ENCODE assay signal across 21 mouse cellular contexts in genomic region chr14:102911582-102911981, GRCm38 (mm10).
"Had no signal": no experiment of that assay in that cellular context is flagged by ENCODE, and none has a peak within 500 bp of the region (broad histone marks: within the 10 kb centered on the region; RNA-seq: fewer than 3 reads in every experiment).

No protein-coding gene starts in this region.

- DNase-seq: kidney, adult 2 months; kidney, postnatal 25 days; layer of hippocampus, adult 9-11 months; liver, embryonic 13.5 days; lung, adult 18-20 months; lung, postnatal 14 days; right cerebral cortex, adult 18-20 months; right cerebral cortex, postnatal 14 days; right cerebral cortex, postnatal 4 days; thymus, postnatal 25 days had no signal

- H3K27ac ChIP-seq: kidney, postnatal 0 days; layer of hippocampus, adult 2 months; limb, embryonic 10.5 days; limb, embryonic 13.5 days; liver, embryonic 13.5 days; lung, embryonic 15.5 days; midbrain, embryonic 12.5 days; midbrain, embryonic 15.5 days; neural tube, embryonic 12.5 days; neural tube, embryonic 15.5 days; stomach, postnatal 0 days had no signal

- H3K27me3 ChIP-seq: limb, embryonic 13.5 days; liver, embryonic 13.5 days; lung, embryonic 15.5 days; midbrain, embryonic 12.5 days; midbrain, embryonic 15.5 days; neural tube, embryonic 12.5 days; neural tube, embryonic 15.5 days had no signal

- H3K4me2 ChIP-seq: limb, embryonic 13.5 days; liver, embryonic 13.5 days; lung, embryonic 15.5 days; midbrain, embryonic 12.5 days; midbrain, embryonic 15.5 days; neural tube, embryonic 12.5 days; neural tube, embryonic 15.5 days had no signal

- ATAC-seq: intestine, postnatal 0 days; midbrain, embryonic 15.5 days had no signal

- H3K9ac ChIP-seq: limb, embryonic 13.5 days; liver, embryonic 13.5 days; lung, embryonic 15.5 days; midbrain, embryonic 12.5 days; midbrain, embryonic 15.5 days; neural tube, embryonic 12.5 days; neural tube, embryonic 15.5 days had no signal

- H3K4me1 ChIP-seq: limb, embryonic 10.5 days; limb, embryonic 13.5 days; liver, embryonic 13.5 days; lung, embryonic 15.5 days; midbrain, embryonic 12.5 days; midbrain, embryonic 15.5 days; neural tube, embryonic 12.5 days; neural tube, embryonic 15.5 days had no signal

- H3K4me3 ChIP-seq: layer of hippocampus, adult 2 months; limb, embryonic 10.5 days; limb, embryonic 13.5 days; liver, embryonic 13.5 days; lung, embryonic 15.5 days; midbrain, embryonic 12.5 days; midbrain, embryonic 15.5 days; neural tube, embryonic 12.5 days; neural tube, embryonic 15.5 days had no signal

- H3K36me3 ChIP-seq: limb, embryonic 10.5 days; limb, embryonic 13.5 days; liver, embryonic 13.5 days; lung, embryonic 15.5 days; midbrain, embryonic 12.5 days; midbrain, embryonic 15.5 days; neural tube, embryonic 12.5 days; neural tube, embryonic 15.5 days had no signal

- H3K9me3 ChIP-seq: limb, embryonic 10.5 days; limb, embryonic 13.5 days; liver, embryonic 13.5 days; lung, embryonic 15.5 days; midbrain, embryonic 12.5 days; midbrain, embryonic 15.5 days; neural tube, embryonic 12.5 days; neural tube, embryonic 15.5 days had no signal
